Mouse (Mus musculus): ENCODE measurements around the gene Xaf1. TPM values are rescaled to one million over a fixed set of nuclear protein-coding genes. Genes with fewer than 3 reads are reported as not detected.
A peak's percentile ranks its signal among the peaks of the same experiment; 100 is the strongest.

Gene Xaf1
- polyA plus RNA-seq, 1 experiment from 2014 or later = 56.1 TPM

GRCm38 (mm10) chr11:72324431-72324830 lies 23.0 kb downstream of the Xaf1 start:
- TF ChIP-seq CTCF (IDR thresholded peaks at IDR 0.05; ENCODE audit: low read depth) = peak; percentile 61
- H3K27me3 ChIP-seq (replicated peaks; ENCODE audit: control insufficient read depth, insufficient read depth, low read length) = no peaks in the 10 kb centered on the region
- no peak overlapping the region for H3K4me3 ChIP-seq (ENCODE audit: low read depth, low read length)
- no peak overlapping the region for H3K4me2 ChIP-seq (replicated peaks; ENCODE audit: low read depth)
- ATAC-seq = no peak
- H3K9me3 ChIP-seq (ENCODE audit: control insufficient read depth) = no peaks in the 10 kb centered on the region
- whole genome bisulfite sequencing = 68% methylated on average over 3 of the region's 3 CpGs
- H3K36me3 ChIP-seq (ENCODE audit: control insufficient read depth, insufficient read depth) = no peaks in the 10 kb centered on the region
- H3K4me1 ChIP-seq (replicated peaks; ENCODE audit: control insufficient read depth, insufficient read depth, low read length) = no peaks in the 10 kb centered on the region
- no peak overlapping the region for H3K9ac ChIP-seq (ENCODE audit: low read depth, low read length)
- no peak overlapping the region for H3K27ac ChIP-seq (ENCODE audit: low read depth, low read length)

- Histone ChIP-seq H3K9ac (ENCODE audit: low read depth, low read length) (no peak overlapping the region), H3K4me1 (replicated peaks; ENCODE audit: control insufficient read depth, insufficient read depth, low read length) (no peaks in the 10 kb centered on the region), H3K27ac (ENCODE audit: low read depth, low read length) (no peak overlapping the region), H3K36me3 (ENCODE audit: control insufficient read depth, insufficient read depth) (no peaks in the 10 kb centered on the region), H3K4me3 (ENCODE audit: low read depth, low read length) (no peak overlapping the region), H3K9me3 (ENCODE audit: control insufficient read depth) (no peaks in the 10 kb centered on the region), H3K27me3 (replicated peaks; ENCODE audit: control insufficient read depth, insufficient read depth, low read length) (no peaks in the 10 kb centered on the region), H3K4me2 (replicated peaks; ENCODE audit: low read depth) (no peak overlapping the region)
- no peak for TF ChIP-seq CTCF (IDR thresholded peaks at IDR 0.05; ENCODE audit: low read depth)
- no peak for ATAC-seq
- 80% methylated on average over 4 of the region's 4 CpGs for WGBS
Measured at GRCm38 (mm10) chr11:72325701-72326100, 24.3 kb downstream of the Xaf1 start.

GRCm38 (mm10) chr11:72332951-72333667 lies 31.7 kb downstream of the Xaf1 start:
- WGBS = 78% methylated on average over 9 of the region's 9 CpGs
- Histone ChIP-seq H3K4me2 (replicated peaks; ENCODE audit: low read depth) (no peak overlapping the region), H3K4me1 (replicated peaks; ENCODE audit: control insufficient read depth, insufficient read depth, low read length) (no peaks in the 10 kb centered on the region), H3K27me3 (replicated peaks; ENCODE audit: control insufficient read depth, insufficient read depth, low read length) (no peaks in the 10 kb centered on the region), H3K36me3 (ENCODE audit: control insufficient read depth, insufficient read depth) (no peaks in the 10 kb centered on the region), H3K9me3 (ENCODE audit: control insufficient read depth) (no peaks in the 10 kb centered on the region), H3K4me3 (ENCODE audit: low read depth, low read length) (no peak overlapping the region), H3K27ac (ENCODE audit: low read depth, low read length) (no peak overlapping the region), H3K9ac (ENCODE audit: low read depth, low read length) (no peak overlapping the region)
- ATAC-seq = no peak
- no peak for TF ChIP-seq CTCF (IDR thresholded peaks at IDR 0.05; ENCODE audit: low read depth)

GRCm38 (mm10) chr11:72334653-72335052 lies 33.2 kb downstream of the Xaf1 start:
- H3K27ac ChIP-seq (ENCODE audit: low read depth, low read length) = no peak overlapping the region
- H3K9ac ChIP-seq (ENCODE audit: low read depth, low read length) = no peak overlapping the region
- no peak overlapping the region for H3K4me3 ChIP-seq (ENCODE audit: low read depth, low read length)
- H3K4me2 ChIP-seq (replicated peaks; ENCODE audit: low read depth) = no peak overlapping the region
- WGBS = 81% methylated on average over 4 of the region's 4 CpGs
- TF ChIP-seq CTCF (IDR thresholded peaks at IDR 0.05; ENCODE audit: low read depth) = no peak
- H3K36me3 ChIP-seq (ENCODE audit: control insufficient read depth, insufficient read depth) = no peaks in the 10 kb centered on the region
- no peaks in the 10 kb centered on the region for H3K27me3 ChIP-seq (replicated peaks; ENCODE audit: control insufficient read depth, insufficient read depth, low read length)
- no peaks in the 10 kb centered on the region for H3K4me1 ChIP-seq (replicated peaks; ENCODE audit: control insufficient read depth, insufficient read depth, low read length)
- no peak for ATAC-seq
- H3K9me3 ChIP-seq (ENCODE audit: control insufficient read depth) = no peaks in the 10 kb centered on the region

GRCm38 (mm10) chr11:72336726-72337125 lies 35.3 kb downstream of the Xaf1 start:
- H3K4me3 ChIP-seq (ENCODE audit: low read depth, low read length) = no peak overlapping the region
- H3K36me3 ChIP-seq (ENCODE audit: control insufficient read depth, insufficient read depth) = no peaks in the 10 kb centered on the region
- no peaks in the 10 kb centered on the region for H3K27me3 ChIP-seq (replicated peaks; ENCODE audit: control insufficient read depth, insufficient read depth, low read length)
- no peak overlapping the region for H3K9ac ChIP-seq (ENCODE audit: low read depth, low read length)
- WGBS = 78% methylated on average over 8 of the region's 8 CpGs
- no peaks in the 10 kb centered on the region for H3K4me1 ChIP-seq (replicated peaks; ENCODE audit: control insufficient read depth, insufficient read depth, low read length)
- TF ChIP-seq CTCF (IDR thresholded peaks at IDR 0.05; ENCODE audit: low read depth) = no peak
- H3K4me2 ChIP-seq (replicated peaks; ENCODE audit: low read depth) = no peak overlapping the region
- H3K27ac ChIP-seq (ENCODE audit: low read depth, low read length) = no peak overlapping the region
- no peak for ATAC-seq
- no peaks in the 10 kb centered on the region for H3K9me3 ChIP-seq (ENCODE audit: control insufficient read depth)

GRCm38 (mm10) chr11:72338437-72338871 lies 37.0 kb downstream of the Xaf1 start:
- WGBS = 69% methylated on average over 5 of the region's 5 CpGs

More at GRCm38 (mm10) chr11:72338437-72338871, 37.0 kb downstream of the Xaf1 start:
- Histone ChIP-seq H3K27me3 (replicated peaks; ENCODE audit: control insufficient read depth, insufficient read depth, low read length) (no peaks in the 10 kb centered on the region), H3K36me3 (ENCODE audit: control insufficient read depth, insufficient read depth) (no peaks in the 10 kb centered on the region), H3K27ac (ENCODE audit: low read depth, low read length) (no peak overlapping the region), H3K4me2 (replicated peaks; ENCODE audit: low read depth) (no peak overlapping the region), H3K4me3 (ENCODE audit: low read depth, low read length) (no peak overlapping the region), H3K4me1 (replicated peaks; ENCODE audit: control insufficient read depth, insufficient read depth, low read length) (no peaks in the 10 kb centered on the region), H3K9ac (ENCODE audit: low read depth, low read length) (no peak overlapping the region), H3K9me3 (ENCODE audit: control insufficient read depth) (no peaks in the 10 kb centered on the region)
- ATAC-seq = no peak
- TF ChIP-seq CTCF (IDR thresholded peaks at IDR 0.05; ENCODE audit: low read depth) = no peak
